Mouse (Mus musculus): ENCODE measurements at regions not wholly inside any gene's neighbourhood (a gene's known extent, or its start where the extent isn't known, plus 50 kb on each side); places are given as distances from the start of the nearest gene placed in this dataset.

DNA sequence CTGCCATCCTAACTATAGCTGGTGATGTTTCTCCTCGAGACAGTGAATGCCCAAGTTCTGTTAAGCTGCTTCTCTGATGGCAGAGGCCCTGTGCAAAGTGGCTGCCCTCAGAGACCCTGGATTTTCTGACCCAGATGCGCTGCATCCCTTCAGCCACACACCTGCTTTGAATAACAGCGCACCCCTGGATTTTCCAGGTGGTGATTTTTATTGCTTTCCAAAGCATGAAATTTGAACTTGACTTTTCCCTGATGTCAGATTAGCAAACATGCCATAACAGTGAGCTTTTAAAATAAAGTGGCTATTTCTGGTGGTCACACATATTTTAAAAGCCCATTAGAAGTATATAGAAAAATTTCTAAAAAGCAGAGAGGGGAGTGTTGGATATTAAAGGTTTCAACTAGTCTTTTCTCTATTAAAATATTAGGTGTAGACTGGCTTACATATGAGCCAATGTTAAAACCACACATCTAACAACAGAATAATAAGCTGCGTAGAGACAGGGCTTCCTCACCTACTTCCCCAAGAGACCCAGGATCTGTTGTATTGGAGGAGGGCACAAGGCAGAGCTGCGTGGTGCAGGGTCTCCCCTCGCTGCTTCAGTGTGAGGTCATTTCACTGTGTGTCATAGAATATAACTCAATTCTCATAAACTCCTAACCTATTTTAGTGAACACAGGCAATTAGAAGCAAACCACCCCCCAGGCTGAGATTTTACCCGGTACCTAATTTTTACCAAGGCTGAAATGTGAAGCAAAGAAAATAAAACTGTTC lies 280.3 kb downstream of the Ccdc91 start:
- no peak for DNase-seq (ENCODE audit: low spot score in 2 of 2)

- no peak for DNase-seq (ENCODE audit: low spot score in 2 of 2)
Measured at GRCm38 (mm10) chr6:147759485-147759884, 283.9 kb downstream of the Ccdc91 start.

GRCm38 (mm10) chr6:147760113-147760512 lies 284.5 kb downstream of the Ccdc91 start:
- no peak for DNase-seq (ENCODE audit: low spot score in 2 of 2)

- DNase-seq (ENCODE audit: low spot score in 2 of 2) = no peak
Measured at GRCm38 (mm10) chr6:147765241-147765640, 281.8 kb upstream of the Far2 start.

- DNase-seq (ENCODE audit: low spot score in 2 of 2) = no peak
Measured at GRCm38 (mm10) chr6:147769180-147769579, 277.9 kb upstream of the Far2 start.

- DNase-seq (ENCODE audit: low spot score in 2 of 2) = no peak
Measured at GRCm38 (mm10) chr6:147770034-147770433, 277.0 kb upstream of the Far2 start.

DNA sequence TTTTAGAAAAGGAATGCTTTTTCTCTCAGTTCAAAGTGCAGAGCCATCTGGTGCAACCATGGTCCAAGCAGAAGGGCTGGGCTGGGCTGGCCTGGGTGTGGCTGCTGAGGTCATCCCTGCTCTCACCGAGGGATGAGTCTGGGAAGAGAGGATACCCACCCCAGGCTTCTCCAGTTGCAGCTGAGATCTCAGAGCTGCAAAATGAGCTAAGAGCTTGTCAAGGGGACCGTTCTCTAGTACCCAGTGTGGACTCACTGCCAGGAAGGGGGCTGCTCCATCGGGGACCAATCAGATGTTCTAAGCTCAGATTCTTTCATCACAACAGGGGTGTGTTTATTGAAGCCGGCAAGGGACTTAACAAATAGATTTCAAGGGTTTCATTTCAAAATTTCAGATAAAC lies 275.6 kb upstream of the Far2 start:
- no peak for DNase-seq (ENCODE audit: low spot score in 2 of 2)

DNA sequence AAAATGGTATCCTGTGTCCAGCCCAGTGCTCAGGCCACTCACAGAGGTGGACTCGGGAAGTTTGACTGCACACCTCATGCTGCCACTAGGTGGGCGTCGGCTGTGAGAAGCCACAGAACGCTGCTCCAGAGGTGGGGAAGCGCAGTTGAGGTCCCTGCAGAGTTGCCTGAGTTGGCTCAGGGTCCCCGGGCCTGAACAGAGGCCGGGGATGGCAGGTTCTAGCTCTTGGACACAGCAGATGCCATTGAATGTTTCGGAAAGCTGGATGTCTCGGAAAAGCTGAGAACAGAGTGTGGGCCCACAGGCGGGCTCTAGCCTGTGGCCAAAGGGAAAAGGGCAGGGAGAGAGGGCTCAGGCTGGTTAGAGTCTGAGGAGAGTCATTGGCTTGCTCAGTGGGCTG lies 273.2 kb upstream of the Far2 start:
- no peak for DNase-seq (ENCODE audit: low spot score in 2 of 2)

DNA sequence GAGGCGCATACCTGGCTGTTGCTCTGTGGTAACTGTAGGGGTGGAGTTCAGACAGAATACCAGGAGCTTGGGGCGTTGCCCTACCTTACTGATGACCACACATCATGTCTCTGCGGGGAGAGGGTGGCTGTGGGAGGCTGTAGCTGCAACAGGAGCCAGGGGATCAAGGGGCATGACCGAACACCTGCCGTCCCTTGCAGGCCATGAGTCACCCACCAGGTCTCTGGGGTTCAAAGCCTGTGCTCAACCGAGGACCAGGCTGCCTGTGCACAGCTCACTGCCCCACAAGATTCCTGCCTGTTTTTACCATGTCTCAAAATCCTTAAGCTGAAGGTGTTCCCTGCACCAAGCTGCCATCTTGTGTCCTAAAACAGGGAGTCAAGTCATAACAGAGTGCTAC lies 272.4 kb upstream of the Far2 start:
- no peak for DNase-seq (ENCODE audit: low spot score in 2 of 2)

- no peak for DNase-seq (ENCODE audit: low spot score in 2 of 2)
Measured at GRCm38 (mm10) chr6:147779466-147779865, 267.6 kb upstream of the Far2 start.

- no peak for DNase-seq (ENCODE audit: low spot score in 2 of 2)
Measured at GRCm38 (mm10) chr6:147784249-147784648, 262.8 kb upstream of the Far2 start.

- no peak for DNase-seq (ENCODE audit: low spot score in 2 of 2)
Measured at GRCm38 (mm10) chr6:147784854-147785253, 262.2 kb upstream of the Far2 start.

GRCm38 (mm10) chr6:147788095-147788494 lies 259.0 kb upstream of the Far2 start:
- DNase-seq (ENCODE audit: low spot score in 2 of 2) = no peak

DNA sequence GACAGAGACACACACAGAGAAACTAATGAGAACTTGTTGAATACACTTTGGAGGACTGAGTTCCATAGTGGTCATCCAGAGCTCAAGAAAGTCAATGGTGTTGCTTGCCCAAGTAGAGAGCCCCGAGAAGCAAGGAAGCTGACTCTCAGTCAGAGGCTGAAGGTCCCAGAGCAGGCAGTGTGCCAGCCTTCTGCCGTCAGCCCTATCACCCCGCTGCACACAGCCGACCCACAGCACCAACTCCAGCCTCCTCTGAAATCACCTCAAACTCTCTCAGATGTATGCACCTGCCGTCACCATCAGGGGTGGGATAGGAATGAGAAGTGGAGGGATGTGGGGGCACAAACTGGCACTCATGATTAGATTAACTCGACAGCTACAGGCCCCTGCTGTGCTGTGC lies 257.9 kb upstream of the Far2 start:
- no peak for DNase-seq (ENCODE audit: low spot score in 2 of 2)

DNA sequence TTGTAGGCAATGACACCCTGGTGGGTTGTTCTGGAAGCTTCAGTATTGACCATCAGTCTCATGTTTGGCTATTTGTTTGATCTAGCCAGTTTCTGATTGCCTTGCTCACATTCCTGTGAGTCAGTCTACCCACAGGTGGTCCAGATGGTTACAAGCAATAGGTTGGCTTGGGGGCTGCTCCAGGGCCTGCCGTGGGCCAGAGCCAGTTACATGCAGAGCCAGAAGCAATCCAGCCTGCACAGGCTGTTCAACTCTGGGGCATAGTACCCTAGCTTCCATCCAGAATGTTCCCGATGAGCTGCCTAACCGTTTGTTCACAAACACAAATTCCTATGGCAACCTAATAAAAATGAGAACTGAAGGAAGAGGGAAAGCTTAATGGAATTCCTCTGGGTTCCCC lies 253.2 kb upstream of the Far2 start:
- DNase-seq (ENCODE audit: low spot score in 2 of 2) = no peak

- DNase-seq (ENCODE audit: low spot score in 2 of 2) = no peak
Measured at GRCm38 (mm10) chr6:147794351-147794750, 252.7 kb upstream of the Far2 start.

DNA sequence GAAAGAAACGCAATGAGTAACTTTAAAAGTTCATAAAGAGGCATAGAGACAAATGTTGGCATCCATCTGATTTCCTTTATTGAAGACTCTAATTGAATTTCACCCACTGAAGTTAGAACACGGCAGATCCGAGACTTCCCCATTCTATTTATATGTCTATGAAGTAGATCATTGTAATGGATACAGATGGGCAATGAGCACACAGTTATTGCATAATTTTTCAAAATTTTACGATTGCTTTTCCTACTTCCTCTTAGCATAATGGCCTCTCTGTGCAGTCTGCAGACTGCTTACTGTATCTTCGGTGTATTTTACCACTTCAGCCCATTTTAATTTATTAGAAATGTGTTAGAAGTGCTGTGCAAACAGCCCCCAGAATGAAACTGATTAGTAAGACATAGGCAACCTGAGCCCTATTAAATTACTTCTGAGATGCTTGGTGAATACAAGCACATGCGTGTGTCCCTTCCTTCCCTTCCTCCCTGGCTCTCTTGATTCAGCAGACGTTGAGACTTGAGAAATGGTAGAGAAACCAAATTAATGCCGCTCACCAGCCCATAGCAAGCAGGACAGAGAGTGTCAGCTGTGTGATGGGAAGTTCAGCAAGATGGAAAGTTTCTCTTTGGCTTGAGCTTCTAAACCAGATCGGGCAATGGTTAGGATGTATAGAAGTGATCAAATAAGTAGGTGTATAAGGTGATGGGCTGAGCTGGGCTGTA lies 247.9 kb upstream of the Far2 start:
- no peak for DNase-seq (ENCODE audit: low spot score in 2 of 2)

DNA sequence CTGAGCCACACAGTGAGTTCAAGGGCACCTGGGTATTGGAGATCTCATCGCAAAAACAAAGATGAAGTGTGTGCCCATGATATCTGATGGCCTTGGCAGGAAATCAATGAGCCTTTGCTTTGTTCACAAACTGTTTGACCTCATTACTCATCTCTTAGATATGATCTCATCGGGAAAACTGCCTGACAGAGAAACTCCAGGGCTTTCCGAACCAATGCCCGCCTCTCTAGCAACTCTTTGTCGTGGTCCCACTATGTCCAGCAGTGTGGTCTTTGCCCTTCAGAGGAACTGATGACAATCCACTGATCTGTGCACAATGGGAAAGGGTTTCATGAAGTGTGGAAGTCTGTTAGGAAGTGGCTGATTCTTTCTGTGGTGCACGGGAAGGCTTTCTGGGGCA lies 247.2 kb upstream of the Far2 start:
- DNase-seq (ENCODE audit: low spot score in 2 of 2) = no peak

DNA sequence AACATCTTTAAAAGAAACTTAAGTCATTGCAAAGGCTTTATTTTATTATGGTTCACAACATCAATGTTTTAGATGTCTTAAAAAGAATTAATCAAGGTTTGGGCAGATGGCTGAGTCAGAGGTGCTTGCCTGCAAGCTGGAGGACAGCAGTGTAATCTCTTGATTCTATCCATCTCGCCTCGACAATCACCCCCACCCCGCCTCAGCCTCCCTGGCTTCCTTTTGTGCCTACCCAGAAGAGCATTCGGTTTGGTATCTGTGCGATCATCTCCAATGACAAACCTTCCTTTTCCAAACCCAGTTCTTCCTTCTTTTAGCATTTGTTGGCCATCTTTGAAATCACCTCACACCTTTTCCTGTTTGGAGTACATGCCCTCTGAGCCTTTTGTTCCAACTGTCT lies 246.2 kb upstream of the Far2 start:
- DNase-seq (ENCODE audit: low spot score in 2 of 2) = no peak

GRCm38 (mm10) chr6:147803893-147804292 lies 243.2 kb upstream of the Far2 start:
- DNase-seq (ENCODE audit: low spot score in 2 of 2) = no peak

GRCm38 (mm10) chr6:147810710-147811109 lies 236.3 kb upstream of the Far2 start:
- peak in 1 of 2 experiments; percentile 14 for DNase-seq (ENCODE audit: low spot score in 2 of 2)

GRCm38 (mm10) chr6:147816861-147817260 lies 230.2 kb upstream of the Far2 start:
- DNase-seq (ENCODE audit: low spot score in 2 of 2) = no peak

DNA sequence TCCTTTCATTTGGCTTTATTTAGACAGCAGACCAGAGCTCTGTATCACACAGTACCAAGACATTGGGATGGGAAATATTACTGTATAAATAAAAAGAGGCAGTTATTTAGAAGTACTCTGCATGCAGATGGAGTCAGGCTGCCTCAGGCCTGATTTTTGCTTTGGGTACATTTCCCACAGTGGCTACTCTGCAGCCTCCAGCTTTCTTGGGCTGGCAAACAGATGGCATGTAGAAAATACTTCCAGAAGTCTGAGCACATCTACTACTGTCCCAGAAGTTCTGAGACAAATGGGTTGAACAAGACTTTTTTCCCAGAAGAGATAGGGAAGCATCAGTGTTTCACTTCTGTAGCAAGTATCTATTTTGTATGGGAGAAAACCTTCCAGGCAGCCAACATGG lies 229.8 kb upstream of the Far2 start:
- DNase-seq (ENCODE audit: low spot score in 2 of 2) = peak in 1 of 2 experiments; percentile 9

Data from right cerebral cortex, postnatal 36 days (tissue).